Mouse (Mus musculus): ENCODE data around the gene Keap1.
"Not testable (repeated sequence)": the region's sequence is repeated elsewhere in the genome, so short reads cannot be mapped to it uniquely, and the experiment has no call there.

The Keap1 gene

GRCm38 (mm10) chr9:21238733-21239464 lies at the start of gene Keap1:
Gene Keap1 (minus strand): TSS chr9:21239361.
- peak; percentile 83 for DNase-seq (ENCODE audit: low spot score)

- no peak for DNase-seq (ENCODE audit: low spot score)
Observed at GRCm38 (mm10) chr9:21288404-21289336, 49.5 kb upstream of the Keap1 start.

GRCm38 (mm10) chr9:21287571-21288402 lies 48.6 kb upstream of the Keap1 start, which contains the start of gene Kri1:
Gene Kri1 (minus strand): TSS chr9:21287969.
- DNase-seq (ENCODE audit: low spot score) = peak; percentile 98

GRCm38 (mm10) chr9:21286753-21287152 lies 47.6 kb upstream of the Keap1 start:
- DNase-seq (ENCODE audit: low spot score) = no peak

- DNase-seq (ENCODE audit: low spot score) = no peak
Observed at GRCm38 (mm10) chr9:21283994-21284393, 44.8 kb upstream of the Keap1 start.

- DNase-seq (ENCODE audit: low spot score) = no peak
Observed at GRCm38 (mm10) chr9:21283591-21283990, 44.4 kb upstream of the Keap1 start.

- no peak for DNase-seq (ENCODE audit: low spot score)
Observed at GRCm38 (mm10) chr9:21277776-21278175, 38.6 kb upstream of the Keap1 start.

- no peak for DNase-seq (ENCODE audit: low spot score)
Observed at GRCm38 (mm10) chr9:21276307-21276706, 37.1 kb upstream of the Keap1 start.

GRCm38 (mm10) chr9:21275727-21276126 lies 36.6 kb upstream of the Keap1 start:
- DNase-seq (ENCODE audit: low spot score) = no peak

- DNase-seq (ENCODE audit: low spot score) = no peak
Observed at GRCm38 (mm10) chr9:21275013-21275710, 36.0 kb upstream of the Keap1 start.

GRCm38 (mm10) chr9:21274336-21274735 lies 35.2 kb upstream of the Keap1 start:
- DNase-seq (ENCODE audit: low spot score) = no peak

GRCm38 (mm10) chr9:21273520-21274228 lies 34.5 kb upstream of the Keap1 start:
- DNase-seq (ENCODE audit: low spot score) = no peak

- DNase-seq (ENCODE audit: low spot score) = no peak
Observed at GRCm38 (mm10) chr9:21273094-21273493, 33.9 kb upstream of the Keap1 start.

GRCm38 (mm10) chr9:21272391-21272790 lies 33.2 kb upstream of the Keap1 start:
- no peak for DNase-seq (ENCODE audit: low spot score)

- DNase-seq (ENCODE audit: low spot score) = not testable (repeated sequence)
Observed at GRCm38 (mm10) chr9:21269590-21269989, 30.4 kb upstream of the Keap1 start.

GRCm38 (mm10) chr9:21268305-21268704 lies 29.1 kb upstream of the Keap1 start:
- DNase-seq (ENCODE audit: low spot score) = no peak

GRCm38 (mm10) chr9:21266889-21267288 lies 27.7 kb upstream of the Keap1 start:
- no peak for DNase-seq (ENCODE audit: low spot score)

GRCm38 (mm10) chr9:21265611-21266010 lies 26.4 kb upstream of the Keap1 start:
- DNase-seq (ENCODE audit: low spot score) = no peak

GRCm38 (mm10) chr9:21265000-21265561 lies 25.9 kb upstream of the Keap1 start, which contains the start of gene Atg4d:
Gene Atg4d (plus strand): TSS chr9:21265293.
- DNase-seq (ENCODE audit: low spot score) = peak; percentile 98

- no peak for DNase-seq (ENCODE audit: low spot score)
Observed at GRCm38 (mm10) chr9:21264272-21264999, 25.3 kb upstream of the Keap1 start.

All from spleen, adult 12 weeks (tissue).